In genomic region chr12:24680096-24680491, GRCm38 (mm10) we compare ENCODE assay signal across 8 mouse cellular contexts. TPM values are rescaled to one million over a fixed set of nuclear protein-coding genes. Genes with fewer than 3 reads are reported as not detected.
DNase-seq lines count a peak whose midpoint lies in the region; ATAC-seq and TF ChIP-seq lines count a peak whose summit lies in the region.

No protein-coding gene starts in this region.

- no peaks in the 10 kb centered on the region for H3K36me3 ChIP-seq in intestine, embryonic 15.5 days
- no peaks in the 10 kb centered on the region for H3K36me3 ChIP-seq in liver, embryonic 13.5 days

- H3K4me2 ChIP-seq in intestine, embryonic 15.5 days (replicated peaks) = peak overlapping the region; percentile 96
- peak overlapping the region; percentile 64 for H3K4me2 ChIP-seq in liver, embryonic 13.5 days

- TF ChIP-seq CTCF in olfactory bulb, adult 2 months (IDR thresholded peaks at IDR 0.05; ENCODE audit: insufficient read depth, low read depth, low read length) = no peak
- TF ChIP-seq CTCF in cerebellum, adult 2 months (IDR thresholded peaks at IDR 0.05; ENCODE audit: borderline replicate concordance, insufficient read depth, low read depth, low read length) = no peak

- peak overlapping the region; percentile 71; the same call in 1 of the 2 replicates for H3K9ac ChIP-seq in intestine, embryonic 15.5 days
- peak overlapping the region; percentile 47; the same call in 1 of the 2 replicates for H3K9ac ChIP-seq in liver, embryonic 13.5 days

- ATAC-seq in intestine, embryonic 15.5 days = no peak
- no peak for ATAC-seq in liver, embryonic 13.5 days (ENCODE audit: low read depth)

- DNase-seq in layer of hippocampus, adult 9-11 months = peak; percentile 18
- DNase-seq in layer of hippocampus, postnatal 25 days (ENCODE audit: extremely low spot score in 1 of 2, low spot score in 1 of 2) = no peak
- DNase-seq in gastrocnemius, postnatal 36 days = peak; percentile 71 to 78
- no peak for DNase-seq in liver, embryonic 13.5 days
- no peak for DNase-seq in cerebellum, adult 2 months
- DNase-seq in retina, postnatal 1 day = no peak

- H3K27me3 ChIP-seq in intestine, embryonic 15.5 days (replicated peaks) = peaks cover 3% of the 10 kb centered on the region; the same call in 1 of the 2 replicates
- H3K27me3 ChIP-seq in liver, embryonic 13.5 days = peaks cover 66% of the 10 kb centered on the region
- no peaks in the 10 kb centered on the region; the same call in 1 of the 2 replicates for H3K27me3 ChIP-seq in cerebellum, adult 2 months (ENCODE audit: control insufficient read depth, insufficient read depth, low read length)

- H3K27ac ChIP-seq in intestine, embryonic 15.5 days = no peak overlapping the region
- no peak overlapping the region for H3K27ac ChIP-seq in liver, embryonic 13.5 days
- no peak overlapping the region for H3K27ac ChIP-seq in olfactory bulb, adult 2 months (ENCODE audit: insufficient read depth, low read depth, low read length)
- H3K27ac ChIP-seq in cerebellum, adult 2 months (ENCODE audit: insufficient read depth, low read length) = no peak overlapping the region

- TF ChIP-seq POLR2A in olfactory bulb, adult 2 months (IDR thresholded peaks at IDR 0.05; ENCODE audit: insufficient read depth, low read depth, low read length) = no peak
- no peak for TF ChIP-seq POLR2A in cerebellum, adult 2 months (IDR thresholded peaks at IDR 0.05; ENCODE audit: borderline replicate concordance, insufficient read depth, low read length)

- WGBS in intestine, embryonic 15.5 days = 24% methylated on average over 9 of the region's 9 CpGs
- WGBS in liver, embryonic 13.5 days (ENCODE audit: insufficient replicate concordance) = 22% methylated on average over 9 of the region's 9 CpGs
- WGBS in olfactory bulb, adult 2 months = 13% methylated on average over 9 of the region's 9 CpGs
- WGBS in cerebellum, adult 2 months = 21% methylated on average over 9 of the region's 9 CpGs

- intact Hi-C loops in gastrocnemius, postnatal 36 days (cut with DNase I) = loop anchor here (5.0 kb wide), 1 partner anchor 73 kb away; no protein-coding TSS in a partner anchor

- H3K4me1 ChIP-seq in intestine, embryonic 15.5 days (replicated peaks) = peaks cover 23% of the 10 kb centered on the region
- peaks cover 29% of the 10 kb centered on the region for H3K4me1 ChIP-seq in liver, embryonic 13.5 days (replicated peaks)
- H3K4me1 ChIP-seq in olfactory bulb, adult 2 months (ENCODE audit: control insufficient read depth, insufficient read depth, low read length) = peaks cover 24% of the 10 kb centered on the region
- no peaks in the 10 kb centered on the region for H3K4me1 ChIP-seq in cerebellum, adult 2 months (ENCODE audit: control insufficient read depth, insufficient read depth, low read length)

- peak overlapping the region; percentile 58 for H3K4me3 ChIP-seq in intestine, embryonic 15.5 days (replicated peaks)
- H3K4me3 ChIP-seq in liver, embryonic 13.5 days (replicated peaks) = peak overlapping the region; percentile 55; the same call in 1 of the 2 replicates
- H3K4me3 ChIP-seq in olfactory bulb, adult 2 months (ENCODE audit: insufficient read depth, low read depth, low read length) = peak overlapping the region; percentile 70
- H3K4me3 ChIP-seq in cerebellum, adult 2 months (replicated peaks; ENCODE audit: insufficient read depth, low read depth, low read length) = no peak overlapping the region

- H3K9me3 ChIP-seq in intestine, embryonic 15.5 days = no peaks in the 10 kb centered on the region
- H3K9me3 ChIP-seq in liver, embryonic 13.5 days (replicated peaks) = no peaks in the 10 kb centered on the region

RNA-seq across cellular contexts. Expression of gene Cys1, which starts 1.5 kb away (rescaled TPM):
- 10 to 100 TPM; 20.6 to 25.0 TPM for total RNA-seq in layer of hippocampus, postnatal 25 days (2021)
- 1 to 10 TPM; 3.4 to 3.7 TPM for total RNA-seq in gastrocnemius, postnatal 36 days (2021)
- 2.1 and 2.3 TPM in 2 replicates for polyA plus RNA-seq in intestine, embryonic 15.5 days (2015; fragmentation: Nextera tagmentation; extraction: Ambion mirVana)
- polyA plus RNA-seq in liver, embryonic 13.5 days (2015; fragmentation: Nextera tagmentation; extraction: Ambion mirVana) = 0.38 and 0.50 TPM in 2 replicates
- not detected in 2 replicates for polyA plus RNA-seq in olfactory bulb, adult 2 months (2012; ENCODE audit: insufficient read depth, insufficient read length, low replicate concordance, missing spikeins)
- polyA plus RNA-seq in cerebellum, adult 2 months (2012; rRNA removed) = 6.0 and 6.2 TPM in 2 replicates

RNA-seq across cellular contexts. Expression of gene Rrm2, which starts 27.9 kb away (rescaled TPM):
- total RNA-seq in layer of hippocampus, postnatal 25 days (2021) = 1 to 10 TPM; 2.6 to 3.5 TPM
- total RNA-seq in gastrocnemius, postnatal 36 days (2021) = 1 to 10 TPM; 2.1 to 3.0 TPM
- polyA plus RNA-seq in intestine, embryonic 15.5 days (2015; fragmentation: Nextera tagmentation; extraction: Ambion mirVana) = 161 and 178 TPM in 2 replicates
- 586 and 708 TPM in 2 replicates for polyA plus RNA-seq in liver, embryonic 13.5 days (2015; fragmentation: Nextera tagmentation; extraction: Ambion mirVana)
- not detected in 2 replicates for polyA plus RNA-seq in olfactory bulb, adult 2 months (2012; ENCODE audit: insufficient read depth, insufficient read length, low replicate concordance, missing spikeins)
- 1.2 TPM in 2 replicates for polyA plus RNA-seq in cerebellum, adult 2 months (2012; rRNA removed)

RNA-seq across cellular contexts. Expression of gene Klf11, which starts 29.0 kb away (rescaled TPM):
- 1 to 10 TPM; 3.6 to 4.2 TPM for total RNA-seq in layer of hippocampus, postnatal 25 days (2021)
- 1 to 10 TPM; 7.8 to 8.6 TPM for total RNA-seq in gastrocnemius, postnatal 36 days (2021)
- polyA plus RNA-seq in intestine, embryonic 15.5 days (2015; fragmentation: Nextera tagmentation; extraction: Ambion mirVana) = 8.9 and 10.9 TPM in 2 replicates
- 7.0 and 9.2 TPM in 2 replicates for polyA plus RNA-seq in liver, embryonic 13.5 days (2015; fragmentation: Nextera tagmentation; extraction: Ambion mirVana)
- not detected in 2 replicates for polyA plus RNA-seq in olfactory bulb, adult 2 months (2012; ENCODE audit: insufficient read depth, insufficient read length, low replicate concordance, missing spikeins)
- polyA plus RNA-seq in cerebellum, adult 2 months (2012; rRNA removed) = 4.8 and 4.9 TPM in 2 replicates

Comparison
In these comparisons a context has a peak if more than half of its experiments do, and no peak if none do; other contexts are left out.
1. DNase-seq: peak in layer of hippocampus, adult 9-11 months (single experiment) and gastrocnemius, postnatal 36 days (2 of 2); none in layer of hippocampus, postnatal 25 days (0 of 2), liver, embryonic 13.5 days (single experiment), cerebellum, adult 2 months (0 of 2) and retina, postnatal 1 day (single experiment).
2. RNA of gene Rrm2, which starts 27.9 kb away (polyA plus RNA-seq): 586 to 708 TPM in liver, embryonic 13.5 days and 161 to 178 TPM in intestine, embryonic 15.5 days; 1.2 TPM in cerebellum, adult 2 months and not detected in olfactory bulb, adult 2 months; every median in the first group is over 10 times any median in the second.